Mouse (Mus musculus) forebrain, embryonic 15.5 days (tissue): ENCODE measurements around the gene Adamtsl1. TPM values are rescaled to one million over a fixed set of nuclear protein-coding genes. Genes with fewer than 3 reads are reported as not detected.

Source experiments
- ATAC-seq: fragments of 200-750 bp; cut with Nextera tagmentation; replicated peaks from 2 replicates; pipeline ENCODE4 v1.8.0; 2017; ENCODE audit warnings: mild to moderate bottlenecking, moderate TSS enrichment, moderate library complexity
- H3K27ac ChIP-seq: fragments of 300-500 bp; sonication (generic); replicated peaks from 2 replicates; pipeline ENCODE4 v1.5.1; 2015; ENCODE audit warnings: mild to moderate bottlenecking, inconsistent platforms
- H3K27me3 ChIP-seq: fragments of 300-500 bp; sonication (generic); 2 replicates; pipeline ENCODE4 v1.6.1; 2015; ENCODE audit warnings: inconsistent platforms
- H3K36me3 ChIP-seq: fragments of 300-500 bp; sonication (generic); 2 replicates; pipeline ENCODE4 v1.6.1; 2015; ENCODE audit warnings: mild to moderate bottlenecking, inconsistent platforms
- H3K4me1 ChIP-seq: fragments of 300-500 bp; sonication (generic); 2 replicates; pipeline ENCODE4 v1.6.1; 2015; ENCODE audit warnings: inconsistent platforms
- H3K4me2 ChIP-seq: fragments of 300-500 bp; sonication (generic); replicated peaks from 2 replicates; pipeline ENCODE4 v1.6.1; 2015; ENCODE audit warnings: mild to moderate bottlenecking, inconsistent platforms
- H3K4me3 ChIP-seq: fragments of 300-500 bp; sonication (generic); 2 replicates; pipeline ENCODE4 v1.5.1; 2015; ENCODE audit warnings: mild to moderate bottlenecking, inconsistent platforms
- H3K9ac ChIP-seq: fragments of 300-500 bp; sonication (generic); replicated peaks from 2 replicates; pipeline ENCODE4 v1.6.1; 2015; ENCODE audit warnings: mild to moderate bottlenecking, inconsistent platforms
- H3K9me3 ChIP-seq: fragments of 300-500 bp; sonication (generic); 2 replicates; pipeline ENCODE4 v1.6.1; 2016; ENCODE audit warnings: inconsistent platforms
- WGBS: fragments of 180-500 bp; shearing (Covaris S2); methylation state at CpG from one replicate; pipeline ENCODE4 v1.1.7; 2015; ENCODE audit warnings: mixed read lengths; 5-methylcytosine and 5-hydroxymethylcytosine counted together
- polyA plus RNA-seq: library from polyadenylated mRNA; unstranded; fragments of >200 nt; fragmentation: Nextera tagmentation; extraction: Ambion mirVana; gene quantifications from 2 replicates; pipeline ENCODE4 v1.2.1, GENCODE M21; 2015

Adamtsl1 gene
- polyA plus RNA-seq, 1 experiment from 2014 or later = 6.3 TPM

DNA sequence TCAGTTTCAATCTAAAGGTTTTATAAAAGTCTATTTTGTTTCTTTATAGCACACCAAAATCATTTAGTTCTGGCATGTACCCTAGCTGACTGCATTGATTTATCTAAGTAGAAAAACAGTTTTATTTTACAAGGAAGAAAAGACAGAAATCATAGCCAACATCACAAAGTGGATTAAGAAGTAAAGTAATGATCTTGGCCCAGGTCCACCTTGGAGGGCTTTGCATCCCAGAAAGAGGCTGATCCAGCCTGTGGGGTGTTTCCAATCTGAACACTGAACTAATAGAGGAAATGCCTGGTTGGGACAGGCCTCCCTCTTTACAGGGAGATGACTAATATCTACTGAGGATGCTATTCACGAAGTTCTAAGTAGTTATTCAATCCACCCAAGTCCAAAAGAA, 163.6 kb downstream of the Adamtsl1 start:
- H3K27me3 ChIP-seq = no peaks in the 10 kb centered on the region
- no peaks in the 10 kb centered on the region for H3K9me3 ChIP-seq
- no peak overlapping the region for H3K9ac ChIP-seq
- H3K27ac ChIP-seq = no peak overlapping the region
- H3K36me3 ChIP-seq = no peaks in the 10 kb centered on the region
- H3K4me3 ChIP-seq = no peak overlapping the region
- no peak for ATAC-seq
- WGBS = 41% methylated on average over 1 of the region's 1 CpGs
- no peaks in the 10 kb centered on the region for H3K4me1 ChIP-seq
- no peak overlapping the region for H3K4me2 ChIP-seq

DNA sequence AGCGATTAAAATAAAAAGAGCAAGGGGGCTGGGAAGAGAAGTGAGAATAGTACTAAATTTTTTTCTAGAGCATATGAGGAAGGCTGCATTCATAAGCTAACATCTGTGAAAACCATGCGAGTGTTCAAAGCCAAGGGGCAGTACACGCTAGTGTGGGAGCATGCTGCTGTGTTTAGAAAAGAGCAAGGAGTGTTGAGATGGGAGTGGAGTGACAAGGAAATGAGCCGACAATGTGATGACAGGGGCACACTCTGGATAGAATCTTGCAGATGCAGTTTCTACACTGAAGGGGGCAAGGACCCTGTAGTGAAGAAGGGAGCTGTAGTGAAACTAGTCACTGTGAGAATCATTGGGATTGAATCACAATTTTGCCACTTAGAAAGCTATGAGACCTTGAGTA, 172.2 kb downstream of the Adamtsl1 start:
- H3K36me3 ChIP-seq = no peaks in the 10 kb centered on the region
- WGBS = 84% methylated on average over 4 of the region's 4 CpGs
- H3K4me1 ChIP-seq = no peaks in the 10 kb centered on the region
- H3K9me3 ChIP-seq = no peaks in the 10 kb centered on the region
- H3K9ac ChIP-seq = no peak overlapping the region
- H3K27ac ChIP-seq = no peak overlapping the region
- H3K4me3 ChIP-seq = no peak overlapping the region
- ATAC-seq = no peak
- no peak overlapping the region for H3K4me2 ChIP-seq
- H3K27me3 ChIP-seq = no peaks in the 10 kb centered on the region

DNA sequence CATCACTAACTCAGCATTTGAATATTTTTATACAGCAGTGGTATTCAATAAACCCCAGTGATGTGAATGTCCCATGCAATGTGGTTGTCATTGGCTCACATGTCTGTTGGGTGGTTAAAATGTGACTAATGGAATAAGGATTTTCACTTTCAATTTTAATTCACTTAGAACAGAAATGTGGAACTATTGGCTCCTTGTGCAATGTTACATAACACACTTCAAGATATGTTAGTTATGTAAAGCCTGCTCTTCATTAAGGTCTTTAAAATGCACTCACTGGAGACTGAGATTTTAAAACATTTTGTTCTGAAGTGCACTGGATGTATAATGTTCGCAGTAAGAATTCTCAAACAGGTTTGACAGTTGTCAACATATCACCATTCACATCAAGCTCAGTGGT, 181.3 kb downstream of the Adamtsl1 start:
- Histone ChIP-seq H3K4me1 (no peaks in the 10 kb centered on the region), H3K36me3 (no peaks in the 10 kb centered on the region), H3K4me2 (no peak overlapping the region), H3K9me3 (no peaks in the 10 kb centered on the region), H3K27me3 (no peaks in the 10 kb centered on the region), H3K9ac (no peak overlapping the region), H3K4me3 (no peak overlapping the region), H3K27ac (no peak overlapping the region)
- no peak for ATAC-seq
- 92% methylated on average over 1 of the region's 1 CpGs for WGBS

DNA sequence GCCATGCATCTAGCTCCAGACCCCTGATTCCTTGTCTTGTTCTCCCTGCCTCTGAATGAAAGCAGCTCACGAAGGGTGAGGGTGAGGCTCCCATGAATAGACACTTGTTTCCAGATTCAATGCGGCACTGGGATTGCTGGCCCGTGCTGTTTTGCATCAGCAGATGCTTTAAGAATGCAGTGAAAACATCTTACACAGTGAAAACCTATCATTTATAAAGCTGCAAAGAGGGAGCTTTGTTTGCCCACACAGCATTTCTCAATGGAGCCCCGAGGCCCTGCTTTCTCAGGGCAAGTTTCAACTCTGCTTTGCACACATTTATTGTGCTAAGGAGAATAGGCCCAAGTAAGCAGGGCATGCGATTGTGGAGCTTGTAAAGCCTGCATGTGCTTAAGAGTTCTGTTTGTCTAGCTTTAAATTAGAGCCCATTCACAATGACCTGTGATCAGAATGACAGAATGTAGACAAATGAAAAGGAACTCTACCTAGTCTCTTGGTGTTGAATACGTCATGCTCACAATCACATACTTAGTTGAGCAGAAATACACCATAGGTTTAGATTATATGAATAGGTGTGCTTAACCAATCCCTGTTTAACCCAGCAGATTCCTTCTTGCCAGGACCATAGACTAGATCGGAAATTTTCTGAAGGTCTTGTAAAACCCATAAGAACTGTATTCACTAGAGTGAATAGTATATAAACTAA, 193.5 kb downstream of the Adamtsl1 start:
- Histone ChIP-seq H3K27ac (0 out of 2 replicates have a peak overlapping the region, but pooled peaks have one; percentile 15), H3K4me2 (no peak overlapping the region), H3K9ac (no peak overlapping the region), H3K27me3 (peaks cover 16% of the 10 kb centered on the region; the same call in 1 of the 2 replicates), H3K4me1 (peaks cover 8% of the 10 kb centered on the region), H3K9me3 (no peaks in the 10 kb centered on the region), H3K4me3 (no peak overlapping the region), H3K36me3 (no peaks in the 10 kb centered on the region)
- peak; percentile 90 for ATAC-seq
- WGBS = 9% methylated on average over 7 of the region's 7 CpGs

DNA sequence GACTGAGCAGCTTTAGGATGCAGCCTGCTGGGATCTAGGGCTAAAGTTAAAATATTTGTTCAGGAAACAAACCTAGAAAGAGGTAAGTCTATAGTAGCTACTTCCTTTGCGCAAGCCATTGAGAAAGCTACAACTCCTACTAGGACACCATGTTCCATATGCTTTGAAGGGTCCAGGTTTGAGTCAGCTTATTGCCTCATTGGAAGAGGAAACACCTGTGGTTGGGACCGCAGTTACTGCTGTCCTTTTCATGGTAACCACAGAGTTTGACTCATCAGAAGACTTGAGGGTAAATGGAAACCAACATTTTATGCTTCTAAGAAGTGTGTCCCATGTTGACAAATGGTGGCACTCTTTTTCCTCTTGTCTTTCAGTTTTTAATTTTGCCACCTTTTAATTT, 195.7 kb downstream of the Adamtsl1 start:
- Histone ChIP-seq H3K27ac (no peak overlapping the region), H3K27me3 (peaks cover 14% of the 10 kb centered on the region; the same call in 1 of the 2 replicates), H3K4me3 (no peak overlapping the region), H3K4me2 (no peak overlapping the region), H3K36me3 (no peaks in the 10 kb centered on the region), H3K9me3 (no peaks in the 10 kb centered on the region), H3K4me1 (peaks cover 8% of the 10 kb centered on the region), H3K9ac (no peak overlapping the region)
- no peak for ATAC-seq
- WGBS = 100% methylated on average over 2 of the region's 2 CpGs

DNA sequence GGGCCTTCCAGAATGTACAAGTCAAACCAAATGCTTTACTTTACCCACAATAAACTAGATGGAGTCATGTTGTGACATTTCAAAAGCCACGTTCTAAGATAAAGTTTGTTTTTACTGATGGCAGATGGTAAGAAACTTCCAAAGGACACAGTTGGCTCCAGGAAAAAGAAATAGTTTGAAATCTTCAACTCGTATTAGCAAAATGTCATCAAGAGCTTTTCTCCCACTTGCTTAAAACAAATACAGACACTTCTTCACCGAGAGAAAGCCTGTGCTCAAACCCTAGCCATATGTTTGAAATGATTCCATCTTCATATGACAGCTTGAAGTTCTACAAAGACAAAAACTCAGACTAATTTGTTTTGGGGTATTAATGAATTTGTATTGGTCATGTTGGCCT, 211.0 kb downstream of the Adamtsl1 start:
- WGBS = 75% methylated on average over 3 of the region's 3 CpGs
- no peaks in the 10 kb centered on the region; the same call in 1 of the 2 replicates for H3K4me1 ChIP-seq
- H3K9ac ChIP-seq = no peak overlapping the region
- H3K9me3 ChIP-seq = no peaks in the 10 kb centered on the region
- no peak overlapping the region for H3K4me2 ChIP-seq
- no peaks in the 10 kb centered on the region; the same call in 1 of the 2 replicates for H3K27me3 ChIP-seq
- no peak overlapping the region for H3K4me3 ChIP-seq
- no peaks in the 10 kb centered on the region for H3K36me3 ChIP-seq
- no peak for ATAC-seq
- H3K27ac ChIP-seq = no peak overlapping the region

DNA sequence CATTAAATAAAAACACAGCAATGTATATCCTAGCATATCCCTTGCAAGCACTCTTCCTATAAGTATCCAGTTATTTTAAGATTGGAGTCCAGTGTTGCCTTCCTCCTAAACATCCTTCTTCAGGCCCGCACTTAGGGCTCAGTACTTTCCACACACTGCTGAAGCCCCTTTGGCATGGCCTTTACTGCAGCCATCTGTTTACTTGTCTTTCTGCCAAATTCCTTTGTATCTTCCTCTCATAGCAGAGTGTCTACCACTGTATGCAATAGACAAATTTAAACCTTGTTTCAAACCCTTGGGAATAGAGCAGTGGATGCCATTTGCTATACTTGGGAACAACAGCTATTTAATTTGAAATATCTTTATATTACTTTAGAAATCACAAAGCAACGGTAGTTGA, 213.8 kb downstream of the Adamtsl1 start:
- ATAC-seq = peak; percentile 57; the same call in 1 of the 2 replicates
- Histone ChIP-seq H3K9me3 (no peaks in the 10 kb centered on the region), H3K4me1 (no peaks in the 10 kb centered on the region; the same call in 1 of the 2 replicates), H3K27me3 (no peaks in the 10 kb centered on the region; the same call in 1 of the 2 replicates), H3K27ac (no peak overlapping the region), H3K4me2 (no peak overlapping the region), H3K4me3 (no peak overlapping the region), H3K36me3 (no peaks in the 10 kb centered on the region), H3K9ac (no peak overlapping the region)
- 71% methylated on average over 2 of the region's 2 CpGs for WGBS

DNA sequence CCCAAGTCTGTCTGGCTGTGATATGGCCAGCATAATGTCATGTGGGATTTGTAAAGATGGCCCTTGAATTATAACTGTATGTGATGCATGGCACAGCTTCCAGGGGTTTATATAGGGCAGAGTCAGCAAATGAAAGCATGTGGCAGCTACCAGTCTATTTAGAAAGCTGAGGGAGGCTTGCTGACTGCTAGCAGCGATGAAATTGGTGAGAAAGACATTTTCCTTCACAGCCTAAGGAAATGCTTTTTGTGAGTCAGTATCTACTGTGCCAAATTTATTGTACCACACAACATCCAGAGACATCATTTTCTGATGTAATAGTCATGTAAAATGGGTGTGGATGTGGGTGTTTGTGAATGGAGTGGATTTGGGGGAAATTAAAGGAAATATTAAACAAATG, 214.4 kb downstream of the Adamtsl1 start:
- Histone ChIP-seq H3K27me3 (no peaks in the 10 kb centered on the region; the same call in 1 of the 2 replicates), H3K9ac (no peak overlapping the region), H3K4me3 (no peak overlapping the region), H3K36me3 (no peaks in the 10 kb centered on the region), H3K4me2 (no peak overlapping the region), H3K9me3 (no peaks in the 10 kb centered on the region), H3K4me1 (no peaks in the 10 kb centered on the region; the same call in 1 of the 2 replicates), H3K27ac (no peak overlapping the region)
- ATAC-seq = no peak
- WGBS = 69% methylated on average over 1 of the region's 1 CpGs

DNA sequence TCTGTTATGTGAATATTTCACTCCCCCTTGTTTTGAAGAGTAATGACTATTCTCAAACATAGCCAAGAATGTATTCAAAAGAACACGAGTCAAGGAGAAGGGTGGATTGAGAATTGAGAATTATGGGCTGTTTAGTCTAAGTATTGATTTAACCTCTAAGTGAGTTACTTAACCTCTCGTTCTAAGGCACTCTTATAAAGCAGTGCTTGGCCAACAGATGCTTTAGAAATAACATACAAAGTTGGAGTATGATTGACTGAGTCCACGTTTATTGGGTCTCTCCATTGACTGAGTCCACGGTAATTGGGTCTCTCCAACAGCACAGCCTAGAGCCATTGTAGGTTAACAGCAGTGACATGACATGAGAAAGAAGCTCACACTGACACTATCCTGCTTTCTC, 226.5 kb downstream of the Adamtsl1 start:
- peaks cover 4% of the 10 kb centered on the region for H3K27me3 ChIP-seq
- no peak overlapping the region for H3K4me2 ChIP-seq
- ATAC-seq = no peak
- no peak overlapping the region for H3K27ac ChIP-seq
- no peaks in the 10 kb centered on the region for H3K36me3 ChIP-seq
- WGBS = 86% methylated on average over 4 of the region's 4 CpGs
- peaks cover 6% of the 10 kb centered on the region; the same call in 1 of the 2 replicates for H3K4me1 ChIP-seq
- H3K9ac ChIP-seq = no peak overlapping the region
- no peak overlapping the region for H3K4me3 ChIP-seq
- H3K9me3 ChIP-seq = no peaks in the 10 kb centered on the region

DNA sequence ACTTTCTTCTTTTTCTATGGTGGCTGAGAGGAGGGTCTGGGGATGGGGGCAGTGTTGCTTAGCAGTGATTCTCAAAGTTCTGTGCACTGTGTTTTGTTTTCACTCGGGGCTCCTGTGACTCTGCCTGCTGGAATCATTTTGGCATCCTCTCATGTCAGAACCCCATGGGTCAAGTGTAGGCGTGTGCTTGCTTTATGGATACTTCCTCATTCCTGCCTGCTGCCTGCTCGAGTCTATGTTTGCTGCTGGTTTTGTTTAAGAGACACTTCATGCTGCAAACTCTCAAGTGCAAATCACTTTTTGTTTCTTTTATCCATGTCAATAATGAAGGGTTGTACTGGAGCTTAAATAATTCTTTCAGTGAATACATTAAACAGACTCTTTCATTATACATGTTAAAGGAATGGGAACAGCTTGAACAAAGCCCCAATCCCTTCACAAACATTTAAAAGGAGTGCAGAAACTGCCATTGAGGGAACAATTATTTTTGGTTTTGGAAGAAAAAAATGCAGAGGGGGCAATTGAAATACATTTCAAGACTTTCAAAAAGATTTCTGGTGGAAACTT, 227.9 kb downstream of the Adamtsl1 start:
- Histone ChIP-seq H3K36me3 (no peaks in the 10 kb centered on the region), H3K9me3 (no peaks in the 10 kb centered on the region), H3K9ac (no peak overlapping the region), H3K4me2 (no peak overlapping the region), H3K27me3 (peaks cover 4% of the 10 kb centered on the region), H3K4me3 (no peak overlapping the region), H3K4me1 (peaks cover 6% of the 10 kb centered on the region; the same call in 1 of the 2 replicates), H3K27ac (no peak overlapping the region)
- ATAC-seq = peak; percentile 48
- WGBS = 0% methylated on average over 3 of the region's 3 CpGs

DNA sequence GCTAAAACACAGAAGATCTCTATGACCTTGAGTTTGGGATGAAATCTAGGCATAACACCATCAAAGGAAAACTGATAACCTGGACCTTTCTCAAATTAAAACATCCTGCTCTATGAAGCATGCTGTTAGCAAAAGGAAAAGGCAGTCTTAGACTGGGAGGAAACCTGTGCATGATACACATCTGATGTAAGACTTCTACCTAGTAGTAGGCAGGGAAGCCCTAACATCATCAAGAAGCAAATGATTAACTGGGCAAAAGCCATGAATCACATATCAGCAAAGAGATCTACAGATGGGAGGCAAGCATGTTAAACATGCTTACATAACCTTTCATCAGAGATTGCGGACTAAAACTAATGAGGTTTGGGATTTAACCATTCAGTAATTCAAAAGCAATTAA, 229.5 kb downstream of the Adamtsl1 start:
- H3K9ac ChIP-seq = no peak overlapping the region
- peaks cover 6% of the 10 kb centered on the region; the same call in 1 of the 2 replicates for H3K4me1 ChIP-seq
- H3K4me2 ChIP-seq = no peak overlapping the region
- H3K27me3 ChIP-seq = peaks cover 4% of the 10 kb centered on the region
- no peak for ATAC-seq
- WGBS = 67% methylated on average over 1 of the region's 1 CpGs
- no peak overlapping the region for H3K4me3 ChIP-seq
- no peaks in the 10 kb centered on the region for H3K36me3 ChIP-seq
- no peaks in the 10 kb centered on the region for H3K9me3 ChIP-seq
- no peak overlapping the region for H3K27ac ChIP-seq

DNA sequence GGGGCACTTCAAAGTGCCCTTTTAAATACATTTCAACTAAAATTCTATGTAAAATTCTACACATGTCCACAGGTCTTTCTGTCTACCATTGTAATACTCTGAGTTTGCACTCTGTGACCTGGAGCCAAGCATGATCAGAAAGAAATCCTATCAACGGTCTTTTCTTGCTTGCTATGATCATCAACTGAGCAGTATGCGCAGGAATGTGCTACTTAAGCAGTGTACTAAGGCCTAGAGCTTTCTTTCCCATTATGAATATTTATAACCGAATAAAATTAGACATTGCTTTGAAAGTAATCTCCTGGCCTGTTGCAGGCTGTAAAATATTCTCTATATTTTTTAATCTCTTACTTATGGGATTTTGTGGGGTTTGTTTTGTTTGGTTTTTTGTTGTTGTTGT, 248.7 kb downstream of the Adamtsl1 start:
- Histone ChIP-seq H3K9ac (no peak overlapping the region), H3K27ac (no peak overlapping the region), H3K4me1 (peaks cover 19% of the 10 kb centered on the region), H3K4me3 (no peak overlapping the region), H3K9me3 (no peaks in the 10 kb centered on the region), H3K36me3 (no peaks in the 10 kb centered on the region), H3K4me2 (no peak overlapping the region), H3K27me3 (no peaks in the 10 kb centered on the region)
- WGBS = 60% methylated on average over 3 of the region's 3 CpGs
- ATAC-seq = peak; percentile 42; the same call in 1 of the 2 replicates
